Mouse (Mus musculus): ENCODE data around the gene Cdk8.

GRCm38 (mm10) chr5:146318461-146318860, 87.4 kb downstream of the Cdk8 start:
- no peak for TF ChIP-seq CTCF (IDR thresholded peaks at IDR 0.05; ENCODE audit: low read depth, low read length)
- TF ChIP-seq POLR2AphosphoS5 (IDR thresholded peaks at IDR 0.05; ENCODE audit: insufficient replicate concordance, low read depth, low read length) = no peak
- TF ChIP-seq GATA1 (IDR thresholded peaks at IDR 0.05; ENCODE audit: borderline replicate concordance, low read length) = no peak
- no peak for TF ChIP-seq GATA2 (IDR thresholded peaks at IDR 0.05; ENCODE audit: borderline replicate concordance, low read depth, low read length)

Measured in G1E (cell line).